Mouse (Mus musculus): Measurements from ENCODE around the gene Ddb2.

Gene Ddb2

DNA sequence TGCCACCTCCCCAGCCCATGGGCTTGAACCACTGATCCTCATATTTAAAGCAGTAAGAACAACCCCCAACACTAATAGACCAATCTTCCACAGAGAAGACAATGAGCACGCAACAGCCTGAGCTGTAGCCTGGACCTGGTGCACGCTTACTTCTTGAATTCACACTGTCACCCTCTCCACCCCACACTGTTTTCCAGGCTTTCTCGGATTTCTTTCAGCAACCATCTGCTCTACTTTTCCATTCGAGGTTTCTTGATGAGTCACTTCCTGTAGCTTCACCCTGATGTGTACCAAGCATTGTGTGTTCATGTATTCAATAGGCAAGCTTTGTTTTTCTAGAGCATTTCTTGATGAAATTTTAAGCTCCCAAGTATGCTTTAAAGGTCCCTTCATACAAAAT, 49.4 kb downstream of the Ddb2 start:
- DNase-seq (ENCODE audit: low spot score), result no peak

DNA sequence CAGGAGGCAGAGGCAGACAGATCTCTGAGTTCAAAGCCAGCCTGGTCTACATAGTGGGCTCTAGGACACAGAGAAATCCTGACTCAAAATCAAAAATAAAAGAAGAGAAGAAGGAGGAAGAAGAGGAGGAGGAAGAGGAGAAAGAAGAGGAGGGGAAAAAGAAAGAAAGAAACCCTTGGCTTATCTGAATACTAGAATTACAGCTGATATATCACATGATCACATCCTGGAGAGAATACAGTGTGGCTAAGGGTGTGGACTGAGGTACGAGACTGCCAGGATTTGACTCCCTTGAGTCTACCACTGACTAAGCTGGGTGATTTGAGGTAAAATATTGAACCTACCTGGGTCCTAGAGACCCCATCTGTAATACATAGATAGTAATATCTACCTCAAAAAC, 50.6 kb downstream of the Ddb2 start:
- no peak for DNase-seq (ENCODE audit: low spot score)

- no peak for DNase-seq (ENCODE audit: low spot score)
These were observed 52.9 kb downstream of the Ddb2 start, which contains the start of gene Madd for GRCm38 (mm10) chr2:91183711-91184405. TSS of gene Madd (minus strand) at chr2:91183837.

DNA sequence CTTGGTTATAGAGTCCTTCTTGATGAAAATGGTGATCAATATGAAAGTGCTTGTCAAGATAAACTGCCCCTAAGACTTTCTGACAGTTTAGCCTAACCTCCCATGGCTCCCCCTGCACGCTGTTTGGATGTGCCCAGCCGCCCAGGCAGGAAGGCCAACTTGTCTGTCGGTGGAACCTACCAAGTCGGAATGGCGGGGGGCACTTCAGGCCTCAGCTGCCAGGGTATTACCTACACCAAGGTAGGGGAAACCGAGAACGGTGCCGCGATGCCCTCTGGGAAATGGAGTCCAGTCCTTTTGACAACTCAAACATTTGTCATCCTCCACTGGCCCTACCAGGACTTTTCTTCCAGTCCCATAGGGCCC, 53.7 kb downstream of the Ddb2 start:
- DNase-seq (ENCODE audit: low spot score), result peak; percentile 95

DNA sequence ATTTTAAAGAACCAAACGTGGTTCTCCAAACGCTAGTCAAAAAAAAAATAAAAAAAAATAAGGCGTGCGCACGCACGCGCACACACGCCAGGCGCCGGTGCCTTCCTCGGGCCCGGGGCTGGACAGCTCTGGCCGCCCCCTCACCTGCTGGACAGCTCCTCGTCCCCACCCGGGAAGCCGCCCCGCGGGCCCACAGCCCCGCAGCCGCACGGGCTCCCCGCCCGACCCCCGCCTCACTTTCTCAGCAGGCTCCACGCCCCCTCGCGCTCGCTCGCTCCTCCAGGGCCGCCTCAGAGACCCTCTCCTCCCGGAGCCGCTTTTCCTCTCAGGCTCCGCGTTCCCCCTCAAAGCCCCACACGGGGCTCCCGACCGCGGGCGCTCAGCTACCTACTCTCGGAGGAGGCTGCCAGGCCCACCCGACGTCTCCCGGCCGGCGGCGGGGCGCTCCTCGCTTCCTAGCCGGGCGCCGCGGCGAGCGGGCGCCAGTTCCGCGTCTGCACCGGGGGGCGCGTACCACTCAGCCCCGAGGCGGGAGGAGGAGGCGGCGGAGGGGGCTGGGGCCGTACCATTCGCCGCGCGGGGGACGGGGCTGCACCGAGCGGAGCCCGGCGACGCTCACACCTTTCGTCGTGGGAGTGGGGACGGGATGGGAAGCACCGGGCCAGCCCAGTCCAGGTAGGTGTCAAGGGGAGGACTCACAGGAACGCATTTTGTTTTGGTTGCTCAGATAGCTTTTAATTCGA, 54.2 kb downstream of the Ddb2 start:
- peak; percentile 86 for DNase-seq (ENCODE audit: low spot score)

GRCm38 (mm10) chr2:91182016-91182404, 54.8 kb downstream of the Ddb2 start:
- DNase-seq (ENCODE audit: low spot score), result no peak

DNA sequence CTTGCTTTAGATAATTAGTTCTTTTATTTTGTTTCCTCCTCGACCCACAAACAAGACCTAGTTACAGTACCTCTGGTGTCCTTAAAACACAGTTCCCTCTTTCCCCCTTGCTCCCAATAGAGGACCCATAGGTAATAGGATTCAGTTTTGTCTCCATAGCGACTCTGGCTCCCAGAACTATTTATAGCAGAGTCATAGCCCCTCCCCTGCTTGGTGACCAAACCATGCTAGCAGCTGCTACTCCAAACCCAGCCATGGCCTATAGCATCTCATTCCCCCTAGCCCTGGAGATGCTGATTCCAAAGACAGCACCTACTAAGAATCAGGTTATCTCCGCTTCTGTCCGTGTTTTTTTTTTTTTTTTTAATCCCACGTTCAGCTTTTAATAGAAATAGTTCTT, 56.1 kb downstream of the Ddb2 start:
- no peak for DNase-seq (ENCODE audit: low spot score)

DNA sequence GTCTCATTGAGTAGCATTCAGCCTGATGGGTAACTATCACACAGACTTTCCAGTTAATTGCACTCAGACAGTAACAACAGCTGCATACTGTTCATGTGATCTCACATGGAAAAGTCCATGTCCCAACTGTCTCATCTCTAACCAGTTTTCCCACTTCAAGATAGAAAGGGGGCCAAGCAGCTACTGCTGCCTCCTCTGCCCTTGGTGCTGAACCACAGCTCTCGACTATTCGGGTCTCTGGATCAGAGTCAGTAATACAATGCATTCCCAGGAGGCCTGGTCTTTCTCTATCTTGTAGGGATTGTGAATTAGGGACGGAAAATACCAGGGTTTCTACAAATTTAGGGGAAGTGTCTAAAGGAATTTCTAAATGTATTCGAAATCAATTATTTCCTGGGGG, 57.0 kb downstream of the Ddb2 start:
- no peak for DNase-seq (ENCODE audit: low spot score)

- no peak for DNase-seq (ENCODE audit: low spot score)
These were observed 60.5 kb downstream of the Ddb2 start for GRCm38 (mm10) chr2:91176234-91176633.

DNA sequence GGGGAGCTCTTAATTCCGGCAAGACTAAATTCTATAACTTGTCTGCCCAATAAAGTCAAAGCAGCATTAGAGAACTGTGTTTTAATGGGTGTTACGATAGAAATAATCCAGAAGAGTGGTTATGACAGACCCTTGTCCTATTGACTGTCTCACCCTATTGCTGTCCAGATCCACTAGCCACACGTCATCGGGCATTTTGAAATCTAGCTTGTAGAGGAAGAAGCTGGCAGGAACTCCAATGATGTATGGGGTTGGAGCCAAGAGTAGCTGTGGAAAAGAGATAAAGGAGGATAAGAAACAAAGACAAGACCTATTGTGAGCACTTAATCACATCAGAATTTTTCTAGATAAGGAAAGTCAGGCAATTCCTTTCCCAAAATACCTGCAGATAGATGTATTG, 61.3 kb downstream of the Ddb2 start:
- no peak for DNase-seq (ENCODE audit: low spot score)

- no peak for DNase-seq (ENCODE audit: low spot score)
These were observed 67.0 kb downstream of the Ddb2 start for GRCm38 (mm10) chr2:91169587-91170322.

GRCm38 (mm10) chr2:91167629-91168028, 69.2 kb downstream of the Ddb2 start:
- DNase-seq (ENCODE audit: low spot score), result no peak

GRCm38 (mm10) chr2:91164991-91165390, 71.8 kb downstream of the Ddb2 start:
- DNase-seq (ENCODE audit: low spot score), result no peak

GRCm38 (mm10) chr2:91163532-91163931, 73.2 kb downstream of the Ddb2 start:
- no peak for DNase-seq (ENCODE audit: low spot score)

GRCm38 (mm10) chr2:91162952-91163351, 73.8 kb downstream of the Ddb2 start:
- DNase-seq (ENCODE audit: low spot score), result no peak

Data from testis, postnatal 14 days (tissue).